Mouse (Mus musculus): ENCODE results near the gene Tdrd7.

- TF ChIP-seq CTCF (IDR thresholded peaks at IDR 0.05; ENCODE audit: low read depth, low read length) (peak; percentile 56; the same call in 1 of the 2 replicates), POLR2A (IDR thresholded peaks at IDR 0.05; ENCODE audit: extremely low read depth, insufficient read depth, low read length) (no peak)
Measured at GRCm38 (mm10) chr4:46040594-46041192, 75.6 kb downstream of the Tdrd7 start.
